8 mouse cellular contexts compared by ENCODE assay signal in the genomic region with DNA sequence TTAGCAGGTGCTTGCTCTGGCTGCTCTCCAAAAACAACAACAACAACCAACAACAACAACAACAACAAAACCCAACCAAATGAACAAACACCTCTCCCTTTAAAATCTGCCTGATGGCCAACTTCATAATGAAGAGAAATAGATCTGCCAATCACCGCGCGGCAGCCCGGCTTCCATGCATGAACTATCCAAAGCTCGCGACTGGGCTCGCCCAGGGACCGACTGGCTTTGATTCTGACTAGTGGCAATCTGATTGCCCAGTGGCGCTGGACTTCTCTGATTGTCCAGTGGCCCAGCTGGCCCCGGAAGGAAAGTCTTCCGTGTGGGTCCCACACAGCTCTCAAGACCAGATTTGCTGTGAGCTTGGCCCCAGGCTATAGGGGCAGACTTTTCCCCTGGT. TPM values are rescaled to one million over a fixed set of nuclear protein-coding genes. Genes with fewer than 3 reads are reported as not detected.
DNase-seq lines count a peak whose midpoint lies in the region; ATAC-seq and TF ChIP-seq lines count a peak whose summit lies in the region.

No protein-coding gene starts in this region.

- no peaks in the 10 kb centered on the region for H3K36me3 ChIP-seq in E14TG2a.4 (ENCODE audit: insufficient read depth, low read length)
- H3K36me3 ChIP-seq in forebrain, embryonic 14.5 days (ENCODE audit: control insufficient read depth, insufficient read depth, low read length) = no peaks in the 10 kb centered on the region
- H3K36me3 ChIP-seq in intestine, embryonic 15.5 days = no peaks in the 10 kb centered on the region
- no peaks in the 10 kb centered on the region for H3K36me3 ChIP-seq in liver, embryonic 16.5 days (ENCODE audit: control insufficient read depth, insufficient read depth)
- no peaks in the 10 kb centered on the region for H3K36me3 ChIP-seq in neural tube, embryonic 15.5 days

- peak overlapping the region; percentile 92 for H3K4me2 ChIP-seq in forebrain, embryonic 14.5 days (ENCODE audit: low read length)
- peak overlapping the region; percentile 97 for H3K4me2 ChIP-seq in intestine, embryonic 15.5 days (replicated peaks)
- peak overlapping the region; percentile 67 for H3K4me2 ChIP-seq in liver, embryonic 16.5 days (ENCODE audit: low read depth, low read length)
- H3K4me2 ChIP-seq in neural tube, embryonic 15.5 days = peak overlapping the region; percentile 99

- peak; percentile 57 for ATAC-seq in forebrain, embryonic 14.5 days
- peak; percentile 67 for ATAC-seq in intestine, embryonic 15.5 days
- peak; percentile 33; the same call in 1 of the 2 replicates for ATAC-seq in liver, embryonic 16.5 days (ENCODE audit: low read depth)
- no peak for ATAC-seq in neural tube, embryonic 15.5 days (ENCODE audit: low FRiP score)
- no peak for ATAC-seq in activated CD4-positive, CD25-positive, alpha-beta regulatory T cell, adult 4 months

- H3K9me3 ChIP-seq in E14TG2a.4 (ENCODE audit: low read length) = no peaks in the 10 kb centered on the region
- no peaks in the 10 kb centered on the region for H3K9me3 ChIP-seq in forebrain, embryonic 14.5 days (replicated peaks; ENCODE audit: control insufficient read depth, low read length)
- no peaks in the 10 kb centered on the region for H3K9me3 ChIP-seq in intestine, embryonic 15.5 days
- H3K9me3 ChIP-seq in liver, embryonic 16.5 days (replicated peaks; ENCODE audit: control insufficient read depth, low read length) = no peaks in the 10 kb centered on the region
- H3K9me3 ChIP-seq in neural tube, embryonic 15.5 days (replicated peaks) = no peaks in the 10 kb centered on the region

- peaks cover 25% of the 10 kb centered on the region for H3K4me1 ChIP-seq in E14TG2a.4 (replicated peaks; ENCODE audit: low read depth, low read length)
- H3K4me1 ChIP-seq in forebrain, embryonic 14.5 days (ENCODE audit: control insufficient read depth, insufficient read depth, low read length) = peaks cover 6% of the 10 kb centered on the region
- H3K4me1 ChIP-seq in intestine, embryonic 15.5 days (replicated peaks) = peaks cover 30% of the 10 kb centered on the region
- no peaks in the 10 kb centered on the region; the same call in 1 of the 2 replicates for H3K4me1 ChIP-seq in liver, embryonic 16.5 days (ENCODE audit: control insufficient read depth, low read depth, low read length)
- H3K4me1 ChIP-seq in neural tube, embryonic 15.5 days = peaks cover 18% of the 10 kb centered on the region

- TF ChIP-seq CTCF in E14TG2a.4 (conservative IDR thresholded peaks at IDR 0.05; ENCODE audit: low read length) = no peak

- H3K9ac ChIP-seq in forebrain, embryonic 14.5 days (ENCODE audit: low read length) = peak overlapping the region; percentile 54
- peak overlapping the region; percentile 42 for H3K9ac ChIP-seq in intestine, embryonic 15.5 days
- H3K9ac ChIP-seq in liver, embryonic 16.5 days (ENCODE audit: low read depth, low read length) = peak overlapping the region; percentile 33
- H3K9ac ChIP-seq in neural tube, embryonic 15.5 days (replicated peaks) = peak overlapping the region; percentile 51

- peak overlapping the region; percentile 79 for H3K4me3 ChIP-seq in E14TG2a.4 (replicated peaks; ENCODE audit: low read length)
- H3K4me3 ChIP-seq in forebrain, embryonic 14.5 days (ENCODE audit: low read depth, low read length) = peak overlapping the region; percentile 46
- peak overlapping the region; percentile 52 for H3K4me3 ChIP-seq in intestine, embryonic 15.5 days (replicated peaks)
- peak overlapping the region; percentile 52 for H3K4me3 ChIP-seq in liver, embryonic 16.5 days (ENCODE audit: low read depth, low read length)
- peak overlapping the region; percentile 59 for H3K4me3 ChIP-seq in neural tube, embryonic 15.5 days (replicated peaks)

- H3K27me3 ChIP-seq in E14TG2a.4 (ENCODE audit: insufficient read depth, low read length) = peaks cover 88% of the 10 kb centered on the region
- peaks cover 24% of the 10 kb centered on the region for H3K27me3 ChIP-seq in forebrain, embryonic 14.5 days (replicated peaks; ENCODE audit: control insufficient read depth, insufficient read depth, low read length)
- H3K27me3 ChIP-seq in intestine, embryonic 15.5 days (replicated peaks) = peaks cover 6% of the 10 kb centered on the region; the same call in 1 of the 2 replicates
- H3K27me3 ChIP-seq in liver, embryonic 16.5 days (ENCODE audit: control insufficient read depth, insufficient read depth, low read depth, low read length) = peaks cover 25% of the 10 kb centered on the region
- H3K27me3 ChIP-seq in neural tube, embryonic 15.5 days (replicated peaks) = peaks cover 44% of the 10 kb centered on the region

- no peak overlapping the region for H3K27ac ChIP-seq in forebrain, embryonic 14.5 days (ENCODE audit: low read depth, low read length)
- no peak overlapping the region; the same call in 1 of the 2 replicates for H3K27ac ChIP-seq in intestine, embryonic 15.5 days
- H3K27ac ChIP-seq in liver, embryonic 16.5 days (ENCODE audit: low read length) = no peak overlapping the region
- no peak overlapping the region for H3K27ac ChIP-seq in neural tube, embryonic 15.5 days (replicated peaks)

- WGBS in forebrain, embryonic 14.5 days = 2% methylated on average over 11 of the region's 11 CpGs
- WGBS in intestine, embryonic 15.5 days = 3% methylated on average over 11 of the region's 11 CpGs
- 1% methylated on average over 11 of the region's 11 CpGs for WGBS in liver, embryonic 16.5 days (ENCODE audit: insufficient replicate concordance)
- WGBS in neural tube, embryonic 15.5 days = under 1% methylated on average over 11 of the region's 11 CpGs

- peak; percentile 60 to 66 for DNase-seq in cerebellum, postnatal 10 days
- no peak for DNase-seq in cerebellum, adult 11-12 months
- peak; percentile 44 for DNase-seq in forebrain, embryonic 14.5 days (ENCODE audit: low spot score)

RNA-seq across cellular contexts. Expression of gene Irf8, which starts 0.3 kb away (rescaled TPM):
- polyA plus RNA-seq in forebrain, embryonic 14.5 days (2014; fragmentation: Nextera tagmentation; extraction: Ambion mirVana) = 2.0 and 4.1 TPM in 2 replicates
- polyA plus RNA-seq in intestine, embryonic 15.5 days (2015; fragmentation: Nextera tagmentation; extraction: Ambion mirVana) = 41.9 and 46.6 TPM in 2 replicates
- polyA plus RNA-seq in liver, embryonic 16.5 days (2015; fragmentation: Nextera tagmentation; extraction: Ambion mirVana) = 17.4 and 18.9 TPM in 2 replicates
- 4.9 and 18.4 TPM in 2 replicates for polyA plus RNA-seq in neural tube, embryonic 15.5 days (2015; fragmentation: Nextera tagmentation; extraction: Ambion mirVana)
- 10 to 100 TPM; 17.9 to 24.8 TPM for polyA plus RNA-seq in activated CD4-positive, CD25-positive, alpha-beta regulatory T cell, adult 4 months (2017; shearing (Covaris generic))

Comparison
In these comparisons a context has a peak if more than half of its experiments do, and no peak if none do; other contexts are left out.
1. ATAC-seq: peak in forebrain, embryonic 14.5 days (single experiment), intestine, embryonic 15.5 days (single experiment) and liver, embryonic 16.5 days (single experiment); none in neural tube, embryonic 15.5 days (single experiment) and activated CD4-positive, CD25-positive, alpha-beta regulatory T cell, adult 4 months (single experiment).
2. Peak in every context shown above with its lines, with median percentiles within 50 percentile points of each other: H3K4me3 ChIP-seq, H3K4me2 ChIP-seq and H3K9ac ChIP-seq.